Mouse (Mus musculus) lung, postnatal 0 days (tissue): ENCODE measurements around the gene Ifi207. TPM values are rescaled to one million over a fixed set of nuclear protein-coding genes. Genes with fewer than 3 reads are reported as not detected.
"Not testable (repeated sequence)": the region's sequence is repeated elsewhere in the genome, so short reads cannot be mapped to it uniquely, and the experiment has no call there.

ENCODE experiments used
- ATAC-seq: fragments of 200-750 bp; cut with Nextera tagmentation; 2 replicates; pipeline ENCODE4 v1.8.0; 2017; ENCODE audit warnings: moderate library complexity
- DNase-seq: peaks from one replicate; pipeline ENCODE4 v3.0.0-alpha.2; 2016; ENCODE audit warnings: low spot score
- H3K27ac ChIP-seq: fragments of 300-500 bp; sonication (generic); 2 replicates; pipeline ENCODE4 v1.5.1; 2014; ENCODE audit warnings: antibody characterized with exemption, mild to moderate bottlenecking, low read length, mixed read lengths
- H3K27me3 ChIP-seq: fragments of 300-500 bp; sonication (generic); replicated peaks from 2 replicates; pipeline ENCODE4 v1.6.1; 2014; ENCODE audit warnings: low read length, mixed read lengths; ENCODE audit not compliant: insufficient read depth
- H3K36me3 ChIP-seq: fragments of 300-500 bp; sonication (generic); 2 replicates; pipeline ENCODE4 v1.6.1; 2014; ENCODE audit warnings: low read length, mixed read lengths; ENCODE audit not compliant: insufficient read depth
- H3K4me1 ChIP-seq: fragments of 300-500 bp; sonication (generic); 2 replicates; pipeline ENCODE4 v1.6.1; 2014; ENCODE audit warnings: antibody characterized with exemption, low read depth, low read length, mixed read lengths; ENCODE audit not compliant: insufficient read depth
- H3K4me2 ChIP-seq: fragments of 300-500 bp; sonication (generic); replicated peaks from 2 replicates; pipeline ENCODE4 v1.6.1; 2014; ENCODE audit warnings: low read depth, mild to moderate bottlenecking, low read length, moderate library complexity, mixed read lengths
- H3K4me3 ChIP-seq: fragments of 300-500 bp; sonication (generic); 2 replicates; pipeline ENCODE4 v1.5.1; 2014; ENCODE audit warnings: low read depth, low read length
- H3K9ac ChIP-seq: fragments of 300-500 bp; sonication (generic); replicated peaks from 2 replicates; pipeline ENCODE4 v1.6.1; 2014; ENCODE audit warnings: low read depth, mild to moderate bottlenecking
- H3K9me3 ChIP-seq: fragments of 300-500 bp; sonication (generic); 2 replicates; pipeline ENCODE4 v1.6.1; 2016; ENCODE audit warnings: low read length, mixed read lengths
- CTCF ChIP-seq: IDR thresholded peaks from 2 replicates; pipeline ENCODE4 v1.5.1; 2016; ENCODE audit warnings: antibody characterized with exemption, mild to moderate bottlenecking
- EP300 ChIP-seq: IDR thresholded peaks from 2 replicates; pipeline ENCODE4 v1.6.1; 2016; ENCODE audit warnings: antibody characterized with exemption, mild to moderate bottlenecking, control low read depth
- WGBS: fragments of 180-500 bp; shearing (Covaris S2); extraction: QIAGEN DNeasy Blood & Tissue Kit; methylation state at CpG from one replicate; pipeline ENCODE4 v1.1.7; 2014; 5-methylcytosine and 5-hydroxymethylcytosine counted together
- polyA plus RNA-seq: library from polyadenylated mRNA; unstranded; fragments of >200 nt; fragmentation: Nextera tagmentation; extraction: Ambion mirVana; gene quantifications from 2 replicates; pipeline ENCODE4 v1.2.1, GENCODE M21; 2015

Ifi207 gene
- polyA plus RNA-seq, 1 experiment from 2014 or later = 1.5 TPM

DNA sequence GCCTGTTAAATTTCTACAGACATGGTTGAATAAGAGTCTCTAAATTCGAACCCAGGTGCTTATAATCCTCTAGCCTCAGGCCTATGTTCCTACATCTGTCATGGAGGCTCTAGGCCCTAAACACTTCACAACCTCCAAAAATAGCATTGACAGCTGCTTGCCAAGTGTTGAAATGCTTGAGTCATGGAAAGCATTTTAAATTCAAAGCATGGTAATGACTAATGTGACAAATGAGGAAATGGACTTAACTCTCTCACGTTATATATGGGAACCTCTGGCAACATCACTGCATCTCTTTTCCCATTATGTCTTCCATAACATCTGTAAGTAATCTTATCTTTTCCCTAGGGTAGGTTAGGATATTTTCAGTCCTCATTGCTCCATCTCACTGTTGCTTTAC, 4.6 kb downstream of the Ifi207 start:
- H3K27me3 ChIP-seq = no peaks in the 10 kb centered on the region

DNA sequence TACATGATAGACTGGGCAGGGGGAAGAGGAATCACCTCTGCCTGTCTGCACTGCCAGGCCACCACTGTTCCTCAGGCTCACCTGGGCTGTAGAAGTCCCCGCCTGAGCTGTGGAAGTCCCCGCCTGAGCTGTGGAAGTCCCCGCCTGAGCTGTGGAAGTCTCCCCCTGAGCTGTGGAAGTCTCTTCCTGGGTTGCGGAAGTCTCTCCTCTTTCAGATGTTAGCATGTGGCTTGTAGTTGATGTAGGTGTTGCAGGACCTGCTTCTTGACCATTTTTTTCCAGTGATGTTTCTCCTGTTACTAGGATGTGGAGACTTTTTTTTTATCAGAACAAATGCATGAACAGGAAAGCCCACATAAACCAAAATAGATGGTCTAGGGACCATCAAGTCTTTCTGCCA, 6.5 kb downstream of the Ifi207 start:
- H3K9ac ChIP-seq, H3K27me3 ChIP-seq, H3K4me3 ChIP-seq, H3K27ac ChIP-seq, ATAC-seq, H3K4me2 ChIP-seq, H3K36me3 ChIP-seq, H3K4me1 ChIP-seq, DNase-seq, H3K9me3 ChIP-seq: not testable (repeated sequence)
- WGBS = 86% methylated on average over 3 of the region's 4 CpGs

More for the DNA sequence above, 4.6 kb downstream of the Ifi207 start:
- no peak for TF ChIP-seq EP300
- no peak for TF ChIP-seq CTCF
- no peaks in the 10 kb centered on the region for H3K36me3 ChIP-seq
- H3K9me3 ChIP-seq = no peaks in the 10 kb centered on the region
- DNase-seq = peak; percentile 8
- H3K4me2 ChIP-seq = no peak overlapping the region
- no peak for ATAC-seq
- WGBS = 51% methylated on average over 2 of the region's 2 CpGs
- no peaks in the 10 kb centered on the region for H3K4me1 ChIP-seq
- no peak overlapping the region for H3K4me3 ChIP-seq
- H3K27ac ChIP-seq = no peak overlapping the region
- no peak overlapping the region for H3K9ac ChIP-seq

DNA sequence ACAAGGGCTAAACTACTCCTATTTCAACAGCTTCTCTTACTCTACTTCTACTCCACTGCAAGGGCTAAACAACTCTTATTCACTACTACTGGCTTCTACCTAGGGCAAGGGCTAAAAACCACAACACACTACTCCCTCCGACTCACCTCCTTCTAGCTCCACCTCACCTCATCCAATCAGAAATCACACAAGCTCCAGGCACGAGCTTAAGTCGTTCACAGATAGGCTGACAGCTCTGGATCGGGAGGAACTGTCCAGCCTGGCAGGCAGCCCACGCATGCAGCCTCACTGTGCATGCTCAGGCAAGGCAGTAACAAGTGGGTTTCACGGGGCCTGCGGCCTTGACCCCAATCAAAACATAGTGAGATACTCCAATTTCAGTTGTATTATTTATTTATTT, 8.3 kb downstream of the Ifi207 start:
- WGBS = 12% methylated on average over 7 of the region's 7 CpGs
- ATAC-seq (no peak), DNase-seq (no peak)
- H3K27me3 ChIP-seq = no peaks in the 10 kb centered on the region
- H3K27ac ChIP-seq = no peak overlapping the region
- no peak overlapping the region for H3K4me2 ChIP-seq
- TF ChIP-seq EP300 (no peak), CTCF (no peak)
- H3K4me1 ChIP-seq = no peaks in the 10 kb centered on the region
- no peak overlapping the region for H3K4me3 ChIP-seq
- H3K9me3 ChIP-seq = no peaks in the 10 kb centered on the region
- H3K36me3 ChIP-seq = no peaks in the 10 kb centered on the region
- no peak overlapping the region for H3K9ac ChIP-seq

DNA sequence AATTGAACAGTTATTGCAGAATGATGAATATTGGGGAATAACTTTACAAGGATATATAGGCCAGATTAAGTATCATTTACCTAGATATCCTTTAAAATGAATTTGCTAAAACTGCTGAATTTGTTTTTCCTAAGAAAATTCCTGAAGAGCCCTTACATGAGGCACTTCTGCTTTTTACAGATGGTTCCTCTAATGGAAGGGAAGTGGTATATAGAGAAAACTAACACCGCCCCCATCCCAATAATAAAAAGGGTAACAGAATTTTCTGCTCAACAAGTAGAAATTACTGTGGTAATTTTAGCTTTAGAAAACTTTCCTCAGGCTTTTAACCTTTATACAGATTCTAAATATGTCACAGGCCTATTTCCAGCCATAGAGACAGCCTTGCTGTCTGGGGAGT, 47.3 kb downstream of the Ifi207 start:
- no peaks in the 10 kb centered on the region for H3K36me3 ChIP-seq
- WGBS = 86% methylated on average over 1 of the region's 1 CpGs
- DNase-seq (no peak), ATAC-seq (no peak)
- no peaks in the 10 kb centered on the region for H3K4me1 ChIP-seq
- H3K4me2 ChIP-seq = no peak overlapping the region
- no peak overlapping the region for H3K27ac ChIP-seq
- no peak for TF ChIP-seq CTCF
- no peak for TF ChIP-seq EP300
- no peak overlapping the region for H3K4me3 ChIP-seq
- no peaks in the 10 kb centered on the region for H3K9me3 ChIP-seq
- no peaks in the 10 kb centered on the region for H3K27me3 ChIP-seq
- no peak overlapping the region for H3K9ac ChIP-seq

DNA sequence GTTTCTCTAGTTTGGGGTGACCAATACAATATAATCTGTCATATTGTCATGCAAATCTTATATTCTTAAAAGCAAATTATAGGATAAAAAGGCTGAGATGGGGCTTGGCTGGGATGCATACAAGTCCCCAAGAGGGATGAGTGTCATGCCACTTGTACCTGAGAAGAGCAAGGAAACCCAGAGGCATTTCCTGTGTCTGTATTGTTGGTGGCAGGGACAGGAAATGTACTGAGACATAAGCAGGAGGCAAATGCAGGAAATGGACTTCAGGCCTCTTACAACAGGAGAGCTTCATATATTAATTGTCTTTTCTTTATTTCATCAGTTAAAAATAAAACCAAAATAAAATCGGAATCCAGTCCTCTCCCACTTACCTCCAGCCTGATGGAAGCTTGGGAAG, 62.9 kb downstream of the Ifi207 start:
- not testable (repeated sequence) for H3K27ac ChIP-seq, H3K27me3 ChIP-seq, H3K36me3 ChIP-seq, H3K4me3 ChIP-seq, H3K9ac ChIP-seq, H3K4me1 ChIP-seq, H3K4me2 ChIP-seq, ATAC-seq, DNase-seq, H3K9me3 ChIP-seq
- WGBS = 63% methylated on average over 1 of the region's 1 CpGs

DNA sequence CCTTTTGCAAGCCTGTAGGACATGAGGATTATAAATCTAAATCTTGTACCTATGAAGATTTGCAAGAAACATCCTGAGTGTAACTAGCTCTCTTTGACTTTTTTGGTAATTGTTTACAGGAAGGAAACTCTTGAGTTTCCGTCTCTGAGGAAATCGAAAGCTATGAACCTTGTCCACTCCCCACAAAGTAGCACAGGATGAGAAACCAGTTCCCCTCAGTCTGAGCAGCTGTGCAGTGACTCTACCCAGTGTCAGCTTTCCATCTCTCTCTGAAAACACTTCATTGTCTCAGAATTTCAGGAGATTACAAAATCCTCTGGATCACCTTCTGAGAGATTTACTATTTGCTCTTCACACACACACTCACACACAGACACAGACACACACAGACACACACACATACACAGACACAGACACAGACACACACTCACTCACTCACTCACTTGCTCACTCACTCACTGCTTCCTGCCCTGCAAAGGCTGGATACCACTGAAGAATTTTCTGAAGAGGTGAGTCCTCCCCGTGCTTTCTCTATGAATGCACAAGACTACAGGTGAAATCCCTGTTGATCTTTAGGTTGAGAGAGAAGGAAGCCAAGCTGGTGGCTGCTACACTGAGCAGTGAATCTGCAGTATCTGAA, 68.0 kb downstream of the Ifi207 start, which contains the start of gene Ifi208:
Gene Ifi208, plus strand, starts transcription at position 218 of the 640 bp plus-strand sequence.
- DNase-seq, H3K4me1 ChIP-seq, H3K4me2 ChIP-seq, H3K9me3 ChIP-seq, H3K9ac ChIP-seq, H3K27me3 ChIP-seq, H3K36me3 ChIP-seq, H3K4me3 ChIP-seq, ATAC-seq, H3K27ac ChIP-seq: not testable (repeated sequence)
- 22% methylated on average over 3 of the region's 3 CpGs for WGBS

Other genes with a start within 250 kb of the Ifi207 start
- gene Ifi214, start 205.8 kb downstream of the Ifi207 start, polyA plus RNA-seq = not detected in 2 replicates
- 0.98 and 2.0 TPM in 2 replicates for gene Ifi213, start 142.5 kb downstream of the Ifi207 start, polyA plus RNA-seq
- gene Ifi209, start 110.8 kb downstream of the Ifi207 start, polyA plus RNA-seq = 0.53 and 0.61 TPM in 2 replicates
- gene Ifi208, start 68.1 kb downstream of the Ifi207 start, polyA plus RNA-seq = 0.94 and 0.95 TPM in 2 replicates
- 1.5 and 1.9 TPM in 2 replicates for gene Ifi204, start 25.2 kb upstream of the Ifi207 start, polyA plus RNA-seq
- gene Ifi211, start 171.3 kb upstream of the Ifi207 start, polyA plus RNA-seq = 1.3 and 1.4 TPM in 2 replicates
- gene Mndal, start 200.7 kb upstream of the Ifi207 start, polyA plus RNA-seq = 5.4 and 8.3 TPM in 2 replicates
- 3.2 and 5.0 TPM in 2 replicates for gene Ifi203, start 200.9 kb upstream of the Ifi207 start, polyA plus RNA-seq
- 0.07 TPM in 1 of 2 replicates, not detected in the other for gene Ifi202b, start 241.0 kb upstream of the Ifi207 start, polyA plus RNA-seq